Mouse (Mus musculus): Measurements from ENCODE around the gene Pinlyp.

GRCm38 (mm10) chr7:24538154-24538553 lies 7.8 kb downstream of the Pinlyp start:
- TF ChIP-seq GATA1 (IDR thresholded peaks at IDR 0.05; ENCODE audit: low read length) (no peak), TAL1 (IDR thresholded peaks at IDR 0.05; ENCODE audit: low read length) (no peak)
